Mouse (Mus musculus): Measurements from ENCODE around the gene Tmem132b. TPM values are rescaled to one million over a fixed set of nuclear protein-coding genes. Genes with fewer than 3 reads are reported as not detected.

The Tmem132b gene
- polyA plus RNA-seq, 1 experiment from 2014 or later = 1.5 TPM

- H3K9me3 ChIP-seq (ENCODE audit: control insufficient read depth, low read length) = no peaks in the 10 kb centered on the region
- H3K9ac ChIP-seq (ENCODE audit: low read length) = no peak overlapping the region
- no peak for DNase-seq (ENCODE audit: low spot score)
- no peaks in the 10 kb centered on the region for H3K36me3 ChIP-seq (ENCODE audit: control insufficient read depth, insufficient read depth, low read length)
- H3K4me1 ChIP-seq (ENCODE audit: control insufficient read depth, insufficient read depth, low read length) = no peaks in the 10 kb centered on the region
- 84% methylated on average over 7 of the region's 7 CpGs for WGBS
- H3K27me3 ChIP-seq (ENCODE audit: control insufficient read depth, insufficient read depth, low read length) = no peaks in the 10 kb centered on the region
- H3K4me2 ChIP-seq (ENCODE audit: low read depth) = no peak overlapping the region
- no peak overlapping the region for H3K27ac ChIP-seq (ENCODE audit: low read depth, low read length)
- H3K4me3 ChIP-seq (ENCODE audit: low read depth, low read length) = no peak overlapping the region
- ATAC-seq (ENCODE audit: insufficient read depth, low FRiP score, low TSS enrichment) = no peak
Measured at GRCm38 (mm10) chr5:125802801-125803200, 271.2 kb downstream of the Tmem132b start.

GRCm38 (mm10) chr5:125805327-125805726 is 273.8 kb downstream of the Tmem132b start:
- Histone ChIP-seq H3K27ac (ENCODE audit: low read depth, low read length) (no peak overlapping the region), H3K9me3 (ENCODE audit: control insufficient read depth, low read length) (no peaks in the 10 kb centered on the region), H3K4me2 (ENCODE audit: low read depth) (no peak overlapping the region), H3K9ac (ENCODE audit: low read length) (no peak overlapping the region), H3K4me3 (ENCODE audit: low read depth, low read length) (no peak overlapping the region), H3K36me3 (ENCODE audit: control insufficient read depth, insufficient read depth, low read length) (no peaks in the 10 kb centered on the region), H3K4me1 (ENCODE audit: control insufficient read depth, insufficient read depth, low read length) (no peaks in the 10 kb centered on the region), H3K27me3 (ENCODE audit: control insufficient read depth, insufficient read depth, low read length) (no peaks in the 10 kb centered on the region)
- 62% methylated on average over 5 of the region's 5 CpGs for WGBS
- DNase-seq (ENCODE audit: low spot score) = no peak
- ATAC-seq (ENCODE audit: insufficient read depth, low FRiP score, low TSS enrichment) = no peak

- 85% methylated on average over 5 of the region's 5 CpGs for WGBS
- H3K27ac ChIP-seq (ENCODE audit: low read depth, low read length) = no peak overlapping the region
- no peaks in the 10 kb centered on the region for H3K27me3 ChIP-seq (ENCODE audit: control insufficient read depth, insufficient read depth, low read length)
Measured at GRCm38 (mm10) chr5:125807861-125808260, 276.3 kb downstream of the Tmem132b start.

GRCm38 (mm10) chr5:125829342-125829741 is 297.8 kb downstream of the Tmem132b start:
- ATAC-seq (ENCODE audit: insufficient read depth, low FRiP score, low TSS enrichment) (no peak), DNase-seq (ENCODE audit: low spot score) (no peak)
- no peak overlapping the region for H3K4me2 ChIP-seq (ENCODE audit: low read depth)
- H3K4me3 ChIP-seq (ENCODE audit: low read depth, low read length) = no peak overlapping the region
- H3K27me3 ChIP-seq (ENCODE audit: control insufficient read depth, insufficient read depth, low read length) = no peaks in the 10 kb centered on the region
- no peaks in the 10 kb centered on the region for H3K9me3 ChIP-seq (ENCODE audit: control insufficient read depth, low read length)
- H3K4me1 ChIP-seq (ENCODE audit: control insufficient read depth, insufficient read depth, low read length) = no peaks in the 10 kb centered on the region
- H3K9ac ChIP-seq (ENCODE audit: low read length) = no peak overlapping the region
- no peaks in the 10 kb centered on the region for H3K36me3 ChIP-seq (ENCODE audit: control insufficient read depth, insufficient read depth, low read length)
- WGBS = 86% methylated on average over 3 of the region's 3 CpGs
- no peak overlapping the region for H3K27ac ChIP-seq (ENCODE audit: low read depth, low read length)

More at GRCm38 (mm10) chr5:125807861-125808260, 276.3 kb downstream of the Tmem132b start:
- Histone ChIP-seq H3K4me3 (ENCODE audit: low read depth, low read length) (no peak overlapping the region), H3K9ac (ENCODE audit: low read length) (no peak overlapping the region), H3K4me2 (ENCODE audit: low read depth) (no peak overlapping the region), H3K9me3 (ENCODE audit: control insufficient read depth, low read length) (no peaks in the 10 kb centered on the region), H3K36me3 (ENCODE audit: control insufficient read depth, insufficient read depth, low read length) (no peaks in the 10 kb centered on the region), H3K4me1 (ENCODE audit: control insufficient read depth, insufficient read depth, low read length) (no peaks in the 10 kb centered on the region)
- ATAC-seq (ENCODE audit: insufficient read depth, low FRiP score, low TSS enrichment) (no peak), DNase-seq (ENCODE audit: low spot score) (no peak)

GRCm38 (mm10) chr5:125835890-125836289 is 304.3 kb downstream of the Tmem132b start:
- no peak for DNase-seq (ENCODE audit: low spot score)
- 86% methylated on average over 1 of the region's 1 CpGs for WGBS
- no peaks in the 10 kb centered on the region for H3K36me3 ChIP-seq (ENCODE audit: control insufficient read depth, insufficient read depth, low read length)
- H3K9ac ChIP-seq (ENCODE audit: low read length) = no peak overlapping the region
- no peak overlapping the region for H3K27ac ChIP-seq (ENCODE audit: low read depth, low read length)
- H3K27me3 ChIP-seq (ENCODE audit: control insufficient read depth, insufficient read depth, low read length) = no peaks in the 10 kb centered on the region
- H3K4me2 ChIP-seq (ENCODE audit: low read depth) = no peak overlapping the region
- no peaks in the 10 kb centered on the region for H3K4me1 ChIP-seq (ENCODE audit: control insufficient read depth, insufficient read depth, low read length)
- H3K4me3 ChIP-seq (ENCODE audit: low read depth, low read length) = no peak overlapping the region
- ATAC-seq (ENCODE audit: insufficient read depth, low FRiP score, low TSS enrichment) = no peak
- no peaks in the 10 kb centered on the region for H3K9me3 ChIP-seq (ENCODE audit: control insufficient read depth, low read length)

- ATAC-seq (ENCODE audit: insufficient read depth, low FRiP score, low TSS enrichment) (no peak), DNase-seq (ENCODE audit: low spot score) (no peak)
- WGBS = 80% methylated on average over 5 of the region's 5 CpGs
- no peaks in the 10 kb centered on the region for H3K9me3 ChIP-seq (ENCODE audit: control insufficient read depth, low read length)
- no peaks in the 10 kb centered on the region for H3K36me3 ChIP-seq (ENCODE audit: control insufficient read depth, insufficient read depth, low read length)
- no peak overlapping the region for H3K9ac ChIP-seq (ENCODE audit: low read length)
- no peak overlapping the region for H3K4me3 ChIP-seq (ENCODE audit: low read depth, low read length)
- no peak overlapping the region for H3K4me2 ChIP-seq (ENCODE audit: low read depth)
- no peak overlapping the region for H3K27ac ChIP-seq (ENCODE audit: low read depth, low read length)
- no peaks in the 10 kb centered on the region for H3K4me1 ChIP-seq (ENCODE audit: control insufficient read depth, insufficient read depth, low read length)
- H3K27me3 ChIP-seq (ENCODE audit: control insufficient read depth, insufficient read depth, low read length) = no peaks in the 10 kb centered on the region
Measured at GRCm38 (mm10) chr5:125836761-125837160, 305.2 kb downstream of the Tmem132b start.

Other genes with a start within 250 kb of the Tmem132b start
- 22.2 and 28.3 TPM in 2 replicates for gene Scarb1, start 190.7 kb upstream of the Tmem132b start, polyA plus RNA-seq (2014; fragmentation: Nextera tagmentation; extraction: Ambion mirVana)
- gene Gm10382, start 142.5 kb upstream of the Tmem132b start, polyA plus RNA-seq (2014; fragmentation: Nextera tagmentation; extraction: Ambion mirVana) = 0.46 TPM in 1 of 2 replicates, not detected in the other
- 1,090 and 1,143 TPM in 2 replicates for gene Ubc, start 141.6 kb upstream of the Tmem132b start, polyA plus RNA-seq (2014; fragmentation: Nextera tagmentation; extraction: Ambion mirVana)
- 11.1 and 13.4 TPM in 2 replicates for gene Dhx37, start 97.7 kb upstream of the Tmem132b start, polyA plus RNA-seq (2014; fragmentation: Nextera tagmentation; extraction: Ambion mirVana)
- gene Bri3bp, start 90.2 kb upstream of the Tmem132b start, polyA plus RNA-seq (2014; fragmentation: Nextera tagmentation; extraction: Ambion mirVana) = 33.7 and 38.0 TPM in 2 replicates
- 50.3 and 65.1 TPM in 2 replicates for gene Aacs, start 56.0 kb upstream of the Tmem132b start, polyA plus RNA-seq (2014; fragmentation: Nextera tagmentation; extraction: Ambion mirVana)